Mouse (Mus musculus) G1E (cell line): Measurements from ENCODE around the gene Dip2b. TPM values are rescaled to one million over a fixed set of nuclear protein-coding genes. Genes with fewer than 3 reads are reported as not detected.

Experiments
- ATAC-seq: 2 replicates; pipeline ENCODE4 v1.8.0; 2016; ENCODE audit warnings: mild to moderate bottlenecking; ENCODE audit not compliant: insufficient number of reproducible peaks, poor library complexity, low FRiP score, severe bottlenecking; ENCODE audit errors: extremely low read depth
- DNase-seq: peaks from one replicate; pipeline ENCODE4 v3.0.0; 2012; ENCODE audit warnings: low spot score
- H3K27me3 ChIP-seq: 2 replicates; pipeline ENCODE4 v1.6.1; 2012; ENCODE audit warnings: mild to moderate bottlenecking, low read length, inconsistent platforms; ENCODE audit not compliant: insufficient read depth
- H3K36me3 ChIP-seq: replicated peaks from 2 replicates; pipeline ENCODE3; 2012; ENCODE audit warnings: mild to moderate bottlenecking, inconsistent platforms
- H3K4me1 ChIP-seq: 2 replicates; pipeline ENCODE4 v1.6.1; 2012; ENCODE audit warnings: low read depth, low read length, inconsistent platforms, mixed read lengths; ENCODE audit not compliant: insufficient read depth
- H3K4me3 ChIP-seq: 2 replicates; pipeline ENCODE4 v1.5.1; 2012; ENCODE audit warnings: low read depth, mild to moderate bottlenecking, inconsistent platforms, low read length, moderate library complexity, mixed read lengths
- H3K9me3 ChIP-seq: replicated peaks from 2 replicates; pipeline ENCODE4 v1.6.1; 2012; ENCODE audit warnings: inconsistent platforms
- CTCF ChIP-seq: IDR thresholded peaks from 2 replicates; pipeline ENCODE4 v1.5.1; 2012; ENCODE audit warnings: low read depth, low read length, inconsistent platforms, mixed read lengths
- GATA1 ChIP-seq: IDR thresholded peaks from 2 replicates; pipeline ENCODE4 v1.6.1; 2012; ENCODE audit warnings: borderline replicate concordance, low read length, inconsistent platforms, mixed read lengths
- GATA2 ChIP-seq: IDR thresholded peaks from 2 replicates; pipeline ENCODE4 v1.6.1; 2012; ENCODE audit warnings: low read depth, low read length, inconsistent platforms, borderline replicate concordance
- POLR2AphosphoS5 ChIP-seq: IDR thresholded peaks from 2 replicates; pipeline ENCODE4 v1.6.1; 2012; ENCODE audit warnings: low read depth, low read length, inconsistent platforms; ENCODE audit not compliant: insufficient replicate concordance
- TAL1 ChIP-seq: conservative IDR thresholded peaks from 2 replicates; pipeline ENCODE4 v1.6.1; 2012; ENCODE audit warnings: low read depth, low read length, inconsistent platforms, mixed read lengths
- polyA plus RNA-seq: library from polyadenylated mRNA; stranded (reverse); fragments of >175 nt; gene quantifications from 2 replicates; pipeline ENCODE4 v1.2.3, GENCODE M21; 2012
- total RNA-seq, 2 experiments: library from RNA; stranded (forward) in 1 of 2; stranded (reverse) in 1 of 2; fragments of 200-1000 nt in 1 of 2; fragments of >200 nt in 1 of 2; fragmentation: Nextera tagmentation in 1 of 2; gene quantifications; 2 replicates each; pipeline ENCODE4 v1.2.3; 2014 to 2017

Dip2b gene
- total and polyA plus RNA-seq, 3 experiments = 4.4 to 36.8 (median 21.8) TPM

GRCm38 (mm10) chr15:100245951-100246350 lies 207.5 kb downstream of the Dip2b start:
- DNase-seq = no peak
- Histone ChIP-seq H3K36me3 (peaks cover 97% of the 10 kb centered on the region), H3K9me3 (no peaks in the 10 kb centered on the region), H3K4me1 (peaks cover 29% of the 10 kb centered on the region), H3K27me3 (no peaks in the 10 kb centered on the region), H3K4me3 (no peak overlapping the region)
- TF ChIP-seq GATA2 (no peak), POLR2AphosphoS5 (no peak), TAL1 (no peak), GATA1 (no peak), CTCF (no peak)
- ATAC-seq = no peak

- no peak overlapping the region for H3K4me3 ChIP-seq
- no peaks in the 10 kb centered on the region for H3K9me3 ChIP-seq
- TF ChIP-seq POLR2AphosphoS5 = no peak
Observed at GRCm38 (mm10) chr15:100247296-100247695, 208.8 kb downstream of the Dip2b start.

GRCm38 (mm10) chr15:100248665-100249433 lies 210.4 kb downstream of the Dip2b start:
- H3K4me1 ChIP-seq = peaks cover 29% of the 10 kb centered on the region
- H3K36me3 ChIP-seq = peaks cover 98% of the 10 kb centered on the region
- no peaks in the 10 kb centered on the region for H3K27me3 ChIP-seq
- H3K9me3 ChIP-seq = no peaks in the 10 kb centered on the region
- no peak overlapping the region for H3K4me3 ChIP-seq
- no peak for ATAC-seq
- TF ChIP-seq TAL1 (no peak), GATA2 (no peak), GATA1 (no peak), POLR2AphosphoS5 (no peak), CTCF (no peak)
- no peak for DNase-seq

More at GRCm38 (mm10) chr15:100247296-100247695, 208.8 kb downstream of the Dip2b start:
- ATAC-seq (no peak), DNase-seq (no peak)
- Histone ChIP-seq H3K36me3 (peaks cover 97% of the 10 kb centered on the region), H3K4me1 (peaks cover 29% of the 10 kb centered on the region), H3K27me3 (no peaks in the 10 kb centered on the region)

GRCm38 (mm10) chr15:100251153-100251780 lies 212.8 kb downstream of the Dip2b start:
- no peaks in the 10 kb centered on the region for H3K9me3 ChIP-seq
- peaks cover 29% of the 10 kb centered on the region for H3K4me1 ChIP-seq
- H3K4me3 ChIP-seq = no peak overlapping the region
- ATAC-seq (no peak), DNase-seq (no peak)
- H3K27me3 ChIP-seq = no peaks in the 10 kb centered on the region
- TF ChIP-seq POLR2AphosphoS5 (no peak), GATA1 (no peak), TAL1 (no peak)
- peaks cover 98% of the 10 kb centered on the region for H3K36me3 ChIP-seq

- no peak overlapping the region for H3K4me3 ChIP-seq
- peaks cover 81% of the 10 kb centered on the region for H3K36me3 ChIP-seq
- ATAC-seq (no peak), DNase-seq (no peak)
- H3K27me3 ChIP-seq = no peaks in the 10 kb centered on the region
- peaks cover 2% of the 10 kb centered on the region; the same call in 1 of the 2 replicates for H3K4me1 ChIP-seq
- no peaks in the 10 kb centered on the region for H3K9me3 ChIP-seq
- TF ChIP-seq POLR2AphosphoS5 (no peak), GATA2 (no peak), TAL1 (no peak)
Observed at GRCm38 (mm10) chr15:100256386-100256785, 217.9 kb downstream of the Dip2b start.

- H3K36me3 ChIP-seq = peaks cover 81% of the 10 kb centered on the region
- TF ChIP-seq GATA2 (no peak), TAL1 (no peak), CTCF (no peak), GATA1 (no peak), POLR2AphosphoS5 (no peak)
- H3K27me3 ChIP-seq = no peaks in the 10 kb centered on the region
- no peaks in the 10 kb centered on the region for H3K9me3 ChIP-seq
- peaks cover 3% of the 10 kb centered on the region; the same call in 1 of the 2 replicates for H3K4me1 ChIP-seq
- DNase-seq (no peak), ATAC-seq (no peak)
- no peak overlapping the region for H3K4me3 ChIP-seq
Observed at GRCm38 (mm10) chr15:100257305-100257704, 218.8 kb downstream of the Dip2b start.
